Comparison of ENCODE assay signal across 22 mouse cellular contexts in the genomic region with DNA sequence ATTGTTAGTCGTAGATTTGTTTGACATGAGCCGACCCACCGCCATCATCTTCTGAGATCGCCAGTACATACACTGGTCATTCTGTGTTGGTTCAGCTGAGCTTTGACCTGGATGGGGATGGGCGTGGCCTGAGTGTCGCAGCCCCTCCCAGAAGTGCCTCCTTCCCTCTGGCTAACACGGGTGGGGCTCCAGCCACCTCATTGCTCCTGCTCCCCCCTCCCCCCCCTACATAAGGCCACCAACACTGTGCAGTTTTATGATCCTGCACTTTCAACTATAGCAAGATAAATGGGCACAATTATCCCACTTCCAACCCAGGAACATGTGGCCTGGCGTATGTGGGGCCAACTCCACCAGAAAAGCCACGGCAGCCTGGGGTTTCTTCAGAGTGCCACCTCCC. TPM values are rescaled to one million over a fixed set of nuclear protein-coding genes. Genes with fewer than 3 reads are reported as not detected.
"Had no signal": no experiment of that assay in that cellular context is flagged by ENCODE, and none has a peak within 500 bp of the region (broad histone marks: within the 10 kb centered on the region; RNA-seq: fewer than 3 reads in every experiment).

No protein-coding gene starts in this region.

- H3K36me3 ChIP-seq: liver, embryonic 12.5 days; midbrain, embryonic 15.5 days; neural tube, embryonic 12.5 days had no signal

- H3K4me1 ChIP-seq: liver, embryonic 12.5 days had no signal

- H3K9me3 ChIP-seq: liver, embryonic 12.5 days; midbrain, embryonic 13.5 days; midbrain, embryonic 15.5 days had no signal

- H3K4me2 ChIP-seq: liver, embryonic 12.5 days; lung, embryonic 14.5 days; midbrain, embryonic 11.5 days; midbrain, embryonic 13.5 days; midbrain, embryonic 15.5 days; neural tube, embryonic 12.5 days had no signal

- H3K27ac ChIP-seq: liver, embryonic 12.5 days; liver, embryonic 14.5 days; macrophage; midbrain, embryonic 13.5 days; midbrain, embryonic 15.5 days; neural tube, embryonic 12.5 days had no signal

- H3K9ac ChIP-seq: liver, embryonic 12.5 days; liver, embryonic 14.5 days; lung, embryonic 14.5 days; midbrain, embryonic 13.5 days; midbrain, embryonic 15.5 days; neural tube, embryonic 12.5 days had no signal

- DNase-seq: lung, adult 18-20 months; lung, embryonic 14.5 days; lung, postnatal 10 days; lung, postnatal 36 days; right cerebral cortex, postnatal 14 days; right cerebral cortex, postnatal 4 days; thymus, adult 18-20 months; thymus, postnatal 14 days; thymus, postnatal 36 days had no signal

- H3K4me3 ChIP-seq: liver, embryonic 12.5 days; megakaryocyte, embryonic 14.5 days; midbrain, embryonic 13.5 days; midbrain, embryonic 15.5 days; neural tube, embryonic 12.5 days had no signal

- H3K27me3 ChIP-seq: midbrain, embryonic 15.5 days had no signal

- ATAC-seq: liver, embryonic 12.5 days; midbrain, embryonic 13.5 days; midbrain, embryonic 15.5 days had no signal

RNA-seq across cellular contexts. Expression of a gene that starts 31.8 kb away (rescaled TPM):
- polyA plus RNA-seq: liver, embryonic 12.5 days; liver, embryonic 14.5 days; liver, embryonic 16.5 days; lung, embryonic 14.5 days; lung, embryonic 16.5 days; macrophage; spleen, adult 2 months; stomach, embryonic 14.5 days; testis, adult 2 months had no signal
